Mouse (Mus musculus): ENCODE measurements around the gene Pemt.

DNA sequence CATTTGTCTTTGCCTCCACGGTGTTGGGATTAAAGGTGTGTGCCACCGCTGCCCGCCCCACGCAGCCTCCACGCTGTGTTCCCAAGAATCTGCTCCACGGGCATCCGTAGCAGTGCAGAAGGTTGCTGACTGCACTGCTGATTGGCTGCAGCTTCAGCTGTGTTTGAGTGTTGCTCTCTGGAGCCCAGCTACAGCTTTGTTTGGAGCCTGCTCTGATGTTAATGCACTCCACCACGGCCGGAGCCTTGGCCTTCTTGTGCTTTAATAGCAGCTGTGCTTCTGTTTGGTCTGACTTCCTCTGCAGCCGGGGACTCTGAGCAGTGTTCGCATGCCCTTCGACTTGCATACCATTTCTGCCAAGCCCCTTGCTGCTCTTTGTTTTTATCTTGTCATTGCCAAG, 112.3 kb downstream of the Pemt start:
- TF ChIP-seq POLR2A (IDR thresholded peaks at IDR 0.05; ENCODE audit: control insufficient read depth, low read depth, low read length) (no peak), CTCF (IDR thresholded peaks at IDR 0.05; ENCODE audit: control insufficient read depth, insufficient read depth, insufficient replicate concordance, low read depth, low read length) (no peak)

Data from testis, adult 2 months (tissue).